Mouse (Mus musculus): ENCODE measurements at regions not wholly inside any gene's neighbourhood (a gene's known extent, or its start where the extent isn't known, plus 50 kb on each side); places are given as distances from the start of the nearest gene placed in this dataset.

- no peaks in the 10 kb centered on the region for H3K4me1 ChIP-seq (replicated peaks)
- H3K36me3 ChIP-seq, result no peaks in the 10 kb centered on the region
- no peak overlapping the region for H3K4me2 ChIP-seq (replicated peaks)
- H3K27ac ChIP-seq, result no peak overlapping the region
- ATAC-seq, result no peak
- no peak overlapping the region for H3K4me3 ChIP-seq (replicated peaks)
- no peak overlapping the region for H3K9ac ChIP-seq (replicated peaks)
- 94% methylated on average over 4 of the region's 4 CpGs for WGBS
- no peaks in the 10 kb centered on the region for H3K9me3 ChIP-seq
- no peaks in the 10 kb centered on the region for H3K27me3 ChIP-seq
Measured at GRCm38 (mm10) chr16:76524921-76525320, 151.3 kb upstream of the Nrip1 start.

DNA sequence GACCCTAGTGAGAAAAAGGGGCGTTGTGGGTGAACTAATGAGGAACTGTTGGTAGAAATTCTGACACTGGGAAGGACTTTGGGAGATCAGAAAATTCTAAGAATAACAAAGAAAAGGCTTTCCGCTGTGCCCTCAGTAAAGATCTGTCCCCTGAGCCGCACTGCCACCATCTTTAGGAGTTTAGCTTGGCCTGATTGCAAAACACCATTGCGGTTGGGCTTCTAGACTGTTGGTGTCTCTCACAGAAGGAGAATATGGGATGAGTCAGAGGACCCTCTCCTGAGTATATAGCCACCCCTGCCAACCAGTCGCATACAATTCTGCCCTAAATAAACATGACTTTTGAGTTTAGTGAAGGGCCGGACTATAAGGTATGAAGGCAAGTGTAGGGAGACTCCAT lies 147.5 kb upstream of the Nrip1 start:
- 94% methylated on average over 6 of the region's 6 CpGs for whole genome bisulfite sequencing
- no peak for ATAC-seq

DNA sequence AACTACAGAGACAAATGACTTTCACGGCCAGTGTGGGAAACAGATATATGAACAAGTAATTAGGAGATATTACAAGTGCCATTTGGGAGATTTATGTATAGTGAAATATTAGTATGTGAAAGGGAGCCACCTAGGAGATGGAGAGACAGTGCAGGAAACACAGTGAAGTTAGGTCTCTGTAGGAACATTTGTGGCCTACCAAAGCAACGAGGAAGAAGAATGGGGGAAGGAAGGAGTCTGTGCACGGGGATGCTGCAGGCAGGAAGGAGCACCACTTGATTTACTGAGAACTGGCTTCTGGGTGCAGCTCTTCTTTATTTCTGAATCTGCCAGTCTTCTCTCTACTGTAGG lies 147.0 kb upstream of the Nrip1 start:
- no peaks in the 10 kb centered on the region for H3K9me3 ChIP-seq
- H3K36me3 ChIP-seq, result no peaks in the 10 kb centered on the region
- WGBS, result 80% methylated on average over 3 of the region's 3 CpGs
- no peak overlapping the region for H3K4me3 ChIP-seq (replicated peaks)
- H3K4me1 ChIP-seq (replicated peaks), result no peaks in the 10 kb centered on the region
- no peak for ATAC-seq
- H3K9ac ChIP-seq (replicated peaks), result no peak overlapping the region
- H3K4me2 ChIP-seq (replicated peaks), result no peak overlapping the region
- no peaks in the 10 kb centered on the region for H3K27me3 ChIP-seq
- H3K27ac ChIP-seq, result no peak overlapping the region

More for the DNA sequence above, 147.5 kb upstream of the Nrip1 start:
- Histone ChIP-seq H3K4me2 (replicated peaks) (no peak overlapping the region), H3K27ac (no peak overlapping the region), H3K36me3 (no peaks in the 10 kb centered on the region), H3K9ac (replicated peaks) (no peak overlapping the region), H3K4me3 (replicated peaks) (no peak overlapping the region), H3K27me3 (no peaks in the 10 kb centered on the region), H3K4me1 (replicated peaks) (no peaks in the 10 kb centered on the region), H3K9me3 (no peaks in the 10 kb centered on the region)

- WGBS, result 89% methylated on average over 10 of the region's 10 CpGs
Measured at GRCm38 (mm10) chr16:76519911-76520642, 146.4 kb upstream of the Nrip1 start.

GRCm38 (mm10) chr16:76510861-76511260 lies 137.2 kb upstream of the Nrip1 start:
- ATAC-seq, result no peak
- no peak overlapping the region for H3K9ac ChIP-seq (replicated peaks)
- no peak overlapping the region for H3K27ac ChIP-seq
- H3K27me3 ChIP-seq, result no peaks in the 10 kb centered on the region
- 71% methylated on average over 8 of the region's 8 CpGs for WGBS
- no peak overlapping the region for H3K4me3 ChIP-seq (replicated peaks)
- H3K36me3 ChIP-seq, result no peaks in the 10 kb centered on the region
- no peak overlapping the region for H3K4me2 ChIP-seq (replicated peaks)
- no peaks in the 10 kb centered on the region for H3K4me1 ChIP-seq (replicated peaks)
- no peaks in the 10 kb centered on the region for H3K9me3 ChIP-seq

More at GRCm38 (mm10) chr16:76519911-76520642, 146.4 kb upstream of the Nrip1 start:
- Histone ChIP-seq H3K9me3 (no peaks in the 10 kb centered on the region), H3K4me2 (replicated peaks) (no peak overlapping the region), H3K9ac (replicated peaks) (no peak overlapping the region), H3K27ac (no peak overlapping the region), H3K27me3 (no peaks in the 10 kb centered on the region), H3K4me1 (replicated peaks) (no peaks in the 10 kb centered on the region), H3K36me3 (no peaks in the 10 kb centered on the region), H3K4me3 (replicated peaks) (no peak overlapping the region)
- no peak for ATAC-seq

GRCm38 (mm10) chr16:76509109-76509650 lies 135.6 kb upstream of the Nrip1 start:
- no peaks in the 10 kb centered on the region for H3K4me1 ChIP-seq (replicated peaks)
- H3K4me3 ChIP-seq (replicated peaks), result no peak overlapping the region
- H3K27me3 ChIP-seq, result no peaks in the 10 kb centered on the region
- no peak overlapping the region for H3K9ac ChIP-seq (replicated peaks)
- no peak overlapping the region for H3K4me2 ChIP-seq (replicated peaks)
- 93% methylated on average over 6 of the region's 6 CpGs for WGBS
- H3K9me3 ChIP-seq, result no peaks in the 10 kb centered on the region
- H3K36me3 ChIP-seq, result no peaks in the 10 kb centered on the region
- H3K27ac ChIP-seq, result no peak overlapping the region
- no peak for ATAC-seq

DNA sequence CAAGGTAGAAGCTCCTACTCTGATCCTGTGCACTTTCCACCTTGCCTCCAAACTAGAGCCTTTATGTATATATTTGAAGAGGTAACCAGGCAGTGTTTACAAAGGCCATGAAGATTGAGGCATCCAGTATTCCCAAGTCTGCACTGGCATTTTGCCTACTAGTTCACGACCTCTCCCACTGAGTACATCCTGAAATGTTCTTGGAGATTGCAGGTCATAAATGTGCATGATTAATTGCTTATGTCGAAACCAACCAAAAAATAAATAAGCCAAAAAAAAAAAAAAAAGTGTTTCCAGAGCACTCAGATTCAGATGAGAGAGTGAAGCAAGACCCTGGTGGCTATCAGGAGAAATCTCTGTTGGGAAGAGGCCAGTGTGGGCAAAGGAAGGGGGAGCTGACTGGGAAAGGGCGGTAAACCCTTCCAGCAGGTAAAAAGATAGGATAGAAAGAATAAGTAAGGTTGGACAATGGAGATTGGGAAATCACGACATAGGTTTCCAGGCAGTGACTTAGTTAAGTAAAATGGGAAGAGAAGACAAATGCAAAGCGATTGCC lies 133.6 kb upstream of the Nrip1 start:
- H3K27me3 ChIP-seq, result no peaks in the 10 kb centered on the region
- no peak overlapping the region for H3K9ac ChIP-seq (replicated peaks)
- no peak overlapping the region for H3K4me3 ChIP-seq (replicated peaks)
- H3K4me2 ChIP-seq (replicated peaks), result no peak overlapping the region
- WGBS, result 96% methylated on average over 5 of the region's 5 CpGs
- no peaks in the 10 kb centered on the region for H3K4me1 ChIP-seq (replicated peaks)
- no peak for ATAC-seq
- no peaks in the 10 kb centered on the region for H3K36me3 ChIP-seq
- H3K9me3 ChIP-seq, result no peaks in the 10 kb centered on the region
- no peak overlapping the region for H3K27ac ChIP-seq

DNA sequence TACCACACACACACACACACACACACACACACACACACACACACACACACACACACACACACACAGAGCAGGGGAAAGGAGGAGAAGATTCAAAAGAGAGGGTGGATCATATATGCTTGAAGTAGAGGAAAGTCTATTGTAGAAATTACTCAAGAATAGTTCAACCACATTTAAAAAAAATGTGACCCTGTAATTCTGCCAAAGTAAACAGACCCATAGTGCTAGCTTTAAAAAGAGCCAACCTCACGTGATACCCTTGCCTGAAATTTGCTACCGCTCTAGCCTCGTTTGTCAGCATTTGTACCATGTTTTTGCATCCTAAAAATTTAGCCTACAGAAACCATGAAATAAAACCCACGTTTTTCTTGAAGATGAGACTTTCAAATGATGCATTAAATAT lies 132.6 kb upstream of the Nrip1 start:
- Histone ChIP-seq H3K9ac (replicated peaks) (no peak overlapping the region), H3K4me2 (replicated peaks) (no peak overlapping the region), H3K36me3 (no peaks in the 10 kb centered on the region), H3K9me3 (no peaks in the 10 kb centered on the region), H3K27ac (no peak overlapping the region), H3K4me3 (replicated peaks) (no peak overlapping the region), H3K27me3 (no peaks in the 10 kb centered on the region), H3K4me1 (replicated peaks) (no peaks in the 10 kb centered on the region)
- WGBS, result 78% methylated on average over 4 of the region's 4 CpGs
- no peak for ATAC-seq

DNA sequence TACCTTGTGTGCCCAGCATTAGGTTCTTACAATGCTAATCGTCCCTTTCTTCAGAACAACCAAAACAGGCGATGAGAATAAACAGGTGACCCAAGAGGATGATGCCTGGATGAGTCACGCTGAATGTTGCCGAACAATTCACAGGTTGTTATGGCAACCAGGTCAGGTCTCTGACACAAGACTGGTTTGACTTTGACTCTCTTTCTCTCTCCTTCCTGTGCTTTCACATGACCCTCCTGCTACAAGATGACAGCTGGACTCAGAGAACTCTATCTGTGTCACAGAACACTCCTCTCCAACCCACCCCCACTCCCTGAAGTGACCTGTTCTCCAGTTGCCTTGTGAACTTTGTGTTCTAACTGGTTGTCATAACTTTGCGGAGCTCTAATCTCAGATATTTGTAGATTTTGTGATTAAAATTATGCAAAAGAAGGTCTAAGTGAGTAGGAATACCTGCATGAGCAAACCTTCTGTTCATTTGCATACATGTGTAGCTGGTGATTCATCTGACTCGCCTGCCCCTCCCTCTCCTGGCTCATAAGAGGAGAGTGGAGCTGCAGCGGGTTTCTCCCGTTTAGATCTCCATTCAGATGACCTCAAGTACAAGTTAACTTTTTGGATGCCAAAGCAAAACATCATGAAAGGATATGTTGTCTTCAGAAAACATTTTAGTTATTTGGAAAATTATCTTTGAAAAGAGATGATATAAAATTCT lies 126.2 kb upstream of the Nrip1 start:
- Histone ChIP-seq H3K4me1 (replicated peaks) (no peaks in the 10 kb centered on the region), H3K4me3 (replicated peaks) (no peak overlapping the region), H3K9ac (replicated peaks) (no peak overlapping the region), H3K27me3 (no peaks in the 10 kb centered on the region), H3K27ac (no peak overlapping the region), H3K4me2 (replicated peaks) (no peak overlapping the region), H3K9me3 (no peaks in the 10 kb centered on the region), H3K36me3 (no peaks in the 10 kb centered on the region)
- 75% methylated on average over 8 of the region's 8 CpGs for WGBS
- ATAC-seq, result no peak

DNA sequence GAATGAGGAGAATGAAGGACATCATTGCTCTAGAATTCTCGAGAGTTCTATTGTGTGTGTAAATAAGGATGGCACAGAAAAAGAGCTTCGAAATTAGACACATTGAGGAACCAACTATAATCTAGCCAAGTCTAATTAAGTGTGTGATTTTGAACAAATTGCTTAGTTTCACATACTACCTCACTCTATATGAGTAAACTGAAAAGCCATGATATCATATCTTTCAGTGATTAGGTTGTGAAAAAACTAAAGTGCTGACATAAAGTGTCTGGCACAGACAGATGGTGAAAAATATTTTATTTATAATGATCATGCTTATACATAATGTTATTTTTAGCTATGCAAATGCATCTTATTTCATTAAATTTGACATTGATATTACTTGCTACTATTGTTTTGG lies 124.6 kb upstream of the Nrip1 start:
- Histone ChIP-seq H3K4me3 (replicated peaks) (no peak overlapping the region), H3K4me2 (replicated peaks) (no peak overlapping the region), H3K36me3 (no peaks in the 10 kb centered on the region), H3K9me3 (no peaks in the 10 kb centered on the region), H3K27ac (no peak overlapping the region), H3K9ac (replicated peaks) (no peak overlapping the region), H3K27me3 (no peaks in the 10 kb centered on the region), H3K4me1 (replicated peaks) (no peaks in the 10 kb centered on the region)
- WGBS, result 76% methylated on average over 2 of the region's 2 CpGs
- ATAC-seq, result no peak

DNA sequence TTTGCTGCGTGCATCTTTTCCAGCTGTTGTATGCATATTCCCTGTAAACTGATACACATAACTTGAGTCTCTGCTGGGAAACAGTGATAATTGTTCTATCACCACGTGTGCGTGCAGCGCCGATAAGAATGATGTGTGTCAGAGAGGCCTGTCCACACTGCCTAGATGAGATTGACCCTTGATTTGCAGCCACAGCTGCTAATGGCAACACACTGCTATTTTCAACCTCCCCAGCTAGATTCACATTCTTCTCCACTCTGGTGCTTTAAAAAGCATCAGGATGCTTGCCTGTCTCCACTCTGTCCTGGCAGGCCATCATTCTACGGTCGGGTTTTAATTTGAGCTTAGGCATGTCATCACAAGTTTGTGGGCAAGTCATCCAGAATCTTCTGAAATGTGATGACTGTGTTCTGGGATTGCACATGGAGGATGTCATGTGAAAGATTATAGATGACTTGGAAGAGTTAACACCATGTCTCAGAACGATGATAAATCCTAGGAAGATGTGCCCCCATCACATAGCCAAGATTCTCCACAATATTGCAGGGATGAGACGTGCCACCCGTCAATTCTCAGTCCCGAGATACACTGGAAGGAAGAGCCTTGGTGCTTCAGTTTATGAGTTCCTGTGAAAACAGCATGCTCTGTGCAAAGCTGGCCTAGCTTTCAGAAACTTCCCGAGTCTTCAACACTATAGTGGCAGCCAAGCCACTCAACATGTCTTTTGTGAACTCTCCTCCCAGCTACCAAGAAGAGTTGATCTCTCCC lies 123.6 kb upstream of the Nrip1 start:
- Histone ChIP-seq H3K9me3 (no peaks in the 10 kb centered on the region), H3K27ac (no peak overlapping the region), H3K4me1 (replicated peaks) (no peaks in the 10 kb centered on the region), H3K4me3 (replicated peaks) (no peak overlapping the region), H3K4me2 (replicated peaks) (no peak overlapping the region), H3K36me3 (no peaks in the 10 kb centered on the region), H3K9ac (replicated peaks) (no peak overlapping the region), H3K27me3 (no peaks in the 10 kb centered on the region)
- WGBS, result 91% methylated on average over 12 of the region's 12 CpGs
- ATAC-seq, result no peak

- H3K27me3 ChIP-seq, result no peaks in the 10 kb centered on the region
- no peak overlapping the region for H3K4me3 ChIP-seq (replicated peaks)
- H3K27ac ChIP-seq, result no peak overlapping the region
- H3K36me3 ChIP-seq, result no peaks in the 10 kb centered on the region
- H3K4me1 ChIP-seq (replicated peaks), result no peaks in the 10 kb centered on the region
- H3K4me2 ChIP-seq (replicated peaks), result no peak overlapping the region
- no peak overlapping the region for H3K9ac ChIP-seq (replicated peaks)
- no peaks in the 10 kb centered on the region for H3K9me3 ChIP-seq
- WGBS, result 91% methylated on average over 5 of the region's 5 CpGs
- no peak for ATAC-seq
Measured at GRCm38 (mm10) chr16:76483419-76483818, 109.8 kb upstream of the Nrip1 start.
